Mouse (Mus musculus) liver (tissue): ENCODE data around the gene Sin3b.
"Not testable (repeated sequence)": the region's sequence is repeated elsewhere in the genome, so short reads cannot be mapped to it uniquely, and the experiment has no call there.

Source experiments
- DNase-seq: peaks from one replicate; pipeline ENCODE4 v3.0.0-alpha.2; 2020; ENCODE audit warnings: mixed read lengths

Sin3b gene

DNA sequence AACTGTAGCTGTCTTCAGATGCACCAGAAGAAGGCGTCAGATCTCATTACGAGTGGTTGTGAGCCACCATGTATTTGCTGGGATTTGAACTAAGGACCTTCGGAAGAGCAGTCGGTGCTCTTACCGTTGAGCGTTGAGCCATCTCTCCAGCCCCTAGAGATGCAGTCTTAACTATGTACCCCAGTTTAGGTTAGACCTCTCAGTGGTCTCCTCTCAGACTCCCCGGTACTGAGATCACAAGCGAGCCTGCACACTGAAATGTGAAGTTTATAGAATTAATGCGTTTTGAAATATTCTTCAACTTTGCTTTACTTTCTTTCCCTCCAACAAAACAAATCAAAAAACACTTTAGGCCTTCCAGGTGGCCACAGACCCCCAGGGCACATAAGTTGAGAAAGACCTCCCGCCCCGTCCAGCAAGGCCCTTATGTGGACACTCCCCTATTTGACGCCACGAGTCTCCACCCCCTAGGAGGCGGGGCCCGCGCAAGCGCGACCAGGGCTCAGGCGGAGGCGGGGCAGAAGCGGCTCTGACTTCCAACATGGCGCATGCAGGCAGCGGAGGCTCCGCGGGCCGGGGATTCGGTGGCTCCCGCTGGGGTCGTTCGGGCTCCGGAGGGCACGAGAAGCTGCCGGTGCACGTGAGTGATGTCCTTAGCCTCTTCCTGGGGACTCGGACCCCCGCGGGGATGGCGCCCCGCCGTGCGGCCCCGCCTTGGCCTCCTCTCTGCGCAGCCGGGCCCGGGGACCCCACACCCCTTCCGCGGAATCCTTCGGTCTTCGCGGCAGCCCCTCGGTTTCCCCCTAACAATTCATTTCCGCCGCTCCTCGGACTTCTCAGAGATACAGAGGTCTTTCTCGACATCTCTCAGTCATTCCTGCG, at the start of gene Sin3b:
Sin3b (plus strand) TSS at position 517 of the 882 bp plus-strand sequence.
- DNase-seq: peak; percentile 96

GRCm38 (mm10) chr8:72674184-72674583, 48.9 kb upstream of the Sin3b start:
- DNase-seq: no peak

DNA sequence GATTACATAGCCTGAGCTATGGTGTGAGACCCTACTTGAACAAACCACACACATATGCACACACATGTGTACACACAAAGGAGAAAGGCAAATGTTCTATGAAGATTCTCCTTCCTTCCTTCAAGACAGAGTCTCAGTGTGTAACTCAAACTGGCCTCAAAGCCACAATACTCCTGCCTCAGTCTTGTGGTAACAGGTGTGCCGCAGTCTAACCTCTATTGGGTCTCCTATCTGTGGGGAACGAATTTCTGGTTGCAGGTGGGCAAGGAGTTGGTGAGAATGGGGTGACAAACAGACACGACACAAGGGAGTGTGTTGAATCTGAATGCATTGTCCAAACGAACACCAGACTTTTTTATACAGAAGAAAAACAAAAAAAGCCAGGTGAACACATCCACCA, 46.6 kb upstream of the Sin3b start:
- DNase-seq: no peak

GRCm38 (mm10) chr8:72676844-72677243, 46.2 kb upstream of the Sin3b start:
- DNase-seq: not testable (repeated sequence)

DNA sequence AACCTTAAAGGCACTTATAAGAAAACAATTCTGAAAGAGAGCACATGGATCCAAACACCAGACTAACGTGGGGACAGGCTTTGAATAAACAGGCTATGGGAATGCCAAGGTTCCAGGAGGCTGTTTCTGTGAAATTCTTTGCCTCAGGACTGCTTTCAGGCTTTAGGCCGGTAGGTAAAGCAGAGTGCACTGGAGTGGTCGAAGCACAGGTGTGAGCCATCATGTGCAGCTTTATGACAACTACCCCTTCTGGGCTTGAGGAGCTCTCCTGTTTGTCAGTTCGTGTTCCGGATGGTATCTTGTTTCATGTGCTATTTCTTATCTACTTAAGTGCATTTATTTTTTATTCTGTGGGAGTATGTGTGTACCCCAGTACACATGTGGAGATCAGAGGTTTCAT, 45.8 kb upstream of the Sin3b start:
- no peak for DNase-seq

- DNase-seq: peak; percentile 51
Measured at GRCm38 (mm10) chr8:72680133-72680532, 43.0 kb upstream of the Sin3b start.

DNA sequence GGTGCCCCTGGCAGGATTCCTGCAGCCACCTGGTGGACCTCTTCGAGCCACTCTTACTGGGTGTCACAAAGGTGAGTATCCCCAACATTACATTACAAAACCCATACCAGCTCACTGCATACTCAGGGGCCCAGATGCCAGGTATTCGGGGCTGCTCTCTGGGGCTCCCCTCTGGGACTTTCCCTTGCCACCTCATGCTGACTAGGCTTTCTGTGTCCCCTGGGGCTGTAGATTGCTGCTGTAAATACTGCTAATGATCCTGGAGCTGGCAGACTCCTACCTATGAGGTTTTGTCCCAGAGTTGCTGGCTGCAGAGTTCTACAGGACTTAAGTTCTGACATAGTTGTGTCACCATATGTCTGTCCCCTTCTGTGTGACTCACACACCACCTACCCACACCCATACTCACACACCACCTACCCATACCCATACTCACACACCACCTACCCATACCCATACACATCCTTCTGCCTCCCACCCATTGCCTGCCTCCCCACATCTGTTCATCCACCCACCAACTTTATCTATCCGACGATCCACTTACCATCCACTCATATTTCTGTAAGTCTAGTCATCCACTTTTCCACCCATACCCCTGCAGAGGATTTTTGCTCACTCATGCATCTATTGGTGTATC, 40.9 kb upstream of the Sin3b start:
- no peak for DNase-seq

DNA sequence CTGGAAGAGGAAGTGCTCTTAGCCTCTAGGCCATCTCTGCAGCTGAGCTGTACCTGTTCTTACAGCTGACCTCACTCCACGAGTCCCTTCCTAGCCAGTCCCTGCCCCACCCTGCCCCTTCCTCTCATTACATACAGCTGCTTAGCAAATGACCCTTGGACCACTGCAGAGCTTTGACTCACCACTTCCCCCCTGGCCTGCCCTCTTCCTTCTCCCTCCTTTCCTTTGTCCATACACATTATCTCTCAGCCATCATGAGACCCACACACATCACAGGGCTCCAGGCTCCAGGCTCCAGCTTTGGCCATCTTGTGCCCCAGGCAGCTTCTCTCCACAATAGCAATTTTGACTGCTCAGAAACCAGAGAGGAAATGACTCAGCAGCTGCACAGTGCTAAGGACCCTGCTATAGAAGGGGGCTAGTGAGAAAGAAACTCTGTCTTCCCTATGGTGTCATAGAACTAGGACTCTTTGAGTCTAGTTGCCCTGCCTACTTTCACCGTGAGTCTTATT, 40.0 kb upstream of the Sin3b start:
- DNase-seq: no peak

- not testable (repeated sequence) for DNase-seq
Measured at GRCm38 (mm10) chr8:72683572-72684099, 39.4 kb upstream of the Sin3b start.

GRCm38 (mm10) chr8:72698349-72698926, 24.6 kb upstream of the Sin3b start:
- no peak for DNase-seq

DNA sequence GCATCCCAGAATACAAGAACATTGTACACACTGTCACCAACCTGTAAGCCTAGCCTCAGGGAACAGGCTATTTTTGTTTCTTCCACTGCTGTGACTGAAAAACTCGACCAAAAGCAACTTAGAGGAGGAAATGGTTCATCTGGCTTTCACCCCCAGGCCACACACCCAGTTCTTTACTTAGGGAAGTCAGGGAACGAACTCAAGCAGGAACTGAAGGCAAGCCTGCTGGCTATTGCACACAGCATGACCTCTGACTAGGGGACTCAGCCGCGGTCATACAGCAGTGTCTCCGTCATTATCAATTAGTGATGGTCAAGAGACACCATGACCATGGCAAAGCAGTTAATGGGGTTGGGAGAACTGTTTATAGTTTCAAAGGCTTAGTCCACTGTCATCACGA, 10.5 kb upstream of the Sin3b start:
- no peak for DNase-seq

- DNase-seq: no peak
Measured at GRCm38 (mm10) chr8:72716594-72716993, 6.5 kb upstream of the Sin3b start.

DNA sequence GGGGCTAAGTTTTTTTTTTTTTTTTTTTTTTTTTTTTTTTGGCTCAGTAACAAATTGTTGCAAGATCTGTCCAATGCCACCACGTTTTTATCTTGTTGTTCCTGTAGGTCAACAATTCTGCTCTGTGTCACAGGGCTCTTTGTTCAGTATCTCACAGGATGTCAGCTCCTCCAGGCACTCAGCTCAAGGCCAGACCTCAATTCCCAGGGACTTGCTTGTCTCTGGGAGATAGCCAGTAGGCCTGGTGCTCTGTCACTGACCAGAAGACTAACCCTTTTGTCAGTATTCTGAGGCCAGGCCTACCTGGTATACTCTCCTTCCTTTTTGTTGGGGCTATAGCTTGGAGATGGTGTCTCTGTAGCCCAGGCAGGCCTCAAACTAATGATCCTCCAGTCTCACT, 2.5 kb upstream of the Sin3b start:
- DNase-seq: no peak

GRCm38 (mm10) chr8:72723651-72724001, 541 bp downstream of the Sin3b start:
- DNase-seq: peak; percentile 30

DNA sequence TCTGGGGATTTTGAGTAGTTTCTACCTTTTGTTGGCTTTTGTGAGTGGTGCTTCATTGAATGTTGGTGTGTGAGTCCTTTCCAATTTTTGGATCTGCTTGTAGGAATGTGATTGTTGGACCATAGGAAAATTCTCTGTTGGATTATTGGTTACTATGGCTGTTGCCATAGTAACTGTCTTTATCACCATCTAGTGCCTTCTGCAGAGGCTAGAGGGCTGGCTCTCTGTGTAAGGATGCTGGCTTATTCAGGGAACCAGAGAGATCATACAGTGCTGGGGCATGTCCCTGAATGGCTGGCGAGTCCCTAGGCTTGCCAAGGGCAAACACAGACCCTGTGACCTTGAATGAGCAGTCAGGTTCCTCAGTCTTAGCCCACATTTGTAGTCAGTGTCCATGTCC, 5.6 kb downstream of the Sin3b start:
- DNase-seq: no peak

DNA sequence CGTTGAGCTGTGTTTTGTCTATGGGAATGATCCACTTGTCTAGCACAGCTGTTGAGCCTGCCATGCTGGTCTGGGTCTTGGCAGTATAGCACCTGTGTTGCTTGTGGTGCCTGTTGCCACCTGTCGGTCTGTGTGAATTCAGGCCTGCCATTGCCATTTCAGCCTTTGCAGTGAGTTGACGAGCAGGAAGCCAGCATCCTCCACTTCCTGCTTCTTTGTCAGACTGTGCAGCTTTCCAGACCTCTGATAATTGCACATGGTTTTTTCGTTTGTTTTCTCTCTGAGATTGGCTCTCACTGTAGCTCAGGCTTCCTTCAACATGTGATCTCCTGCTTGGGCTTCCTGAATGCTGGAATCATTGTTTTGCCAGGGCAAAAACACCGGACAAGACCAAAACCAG, 11.9 kb downstream of the Sin3b start:
- DNase-seq: no peak

DNA sequence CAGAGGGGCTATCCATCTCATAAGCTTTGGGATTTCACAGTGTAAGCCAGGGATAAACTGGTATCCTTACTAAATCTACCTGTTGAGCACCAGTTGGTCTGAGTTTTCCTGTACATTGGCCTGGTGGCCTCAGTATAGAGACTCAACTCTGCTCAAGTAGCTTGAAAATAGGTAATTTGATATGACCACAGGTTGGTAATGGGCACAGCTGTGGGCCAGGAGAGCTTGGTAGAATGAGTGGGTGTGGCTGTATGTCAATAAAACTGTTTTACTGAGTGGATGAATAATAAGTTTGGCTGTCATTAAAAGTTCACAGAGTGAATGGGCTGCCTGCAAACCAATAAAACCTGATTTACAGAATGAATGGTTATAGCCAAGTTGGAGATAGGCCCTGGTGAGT, 13.8 kb downstream of the Sin3b start:
- no peak for DNase-seq

GRCm38 (mm10) chr8:72746061-72746460, 23.0 kb downstream of the Sin3b start:
- DNase-seq: peak; percentile 48

DNA sequence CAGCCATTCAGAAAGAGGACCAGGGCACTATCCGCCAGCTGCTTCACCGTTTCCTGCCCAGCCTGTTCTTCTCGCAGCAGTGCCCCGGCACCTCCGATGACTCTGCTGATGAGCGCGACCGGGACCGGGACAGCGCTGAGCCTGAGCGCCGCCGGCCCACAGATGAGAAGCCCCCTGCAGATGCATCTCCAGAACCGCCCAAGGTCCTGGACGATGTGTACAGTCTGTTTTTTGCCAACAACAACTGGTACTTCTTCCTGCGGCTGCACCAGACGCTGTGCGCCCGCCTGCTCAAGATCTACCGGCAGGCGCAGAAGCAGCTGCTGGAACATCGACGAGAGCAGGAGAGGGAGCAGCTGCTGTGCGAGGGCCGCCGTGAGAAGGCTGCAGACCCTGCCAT, 26.8 kb downstream of the Sin3b start:
- no peak for DNase-seq

DNA sequence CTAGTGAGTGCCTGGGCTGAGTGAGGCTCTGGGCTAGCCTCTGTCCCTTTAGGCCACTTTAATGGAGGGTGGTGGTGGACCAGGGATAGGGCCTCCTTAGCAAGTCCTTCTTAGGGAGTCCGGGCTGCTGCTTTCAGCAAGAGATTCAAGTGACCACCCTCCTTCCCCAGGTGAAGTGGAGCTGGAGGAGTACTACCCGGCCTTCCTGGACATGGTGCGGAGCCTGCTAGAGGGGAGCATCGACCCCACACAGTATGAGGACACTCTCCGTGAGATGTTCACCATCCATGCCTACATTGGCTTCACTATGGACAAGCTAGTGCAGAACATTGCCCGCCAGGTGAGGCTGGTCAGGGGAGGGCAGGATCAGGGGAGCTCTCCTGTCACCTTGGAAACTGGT, 27.2 kb downstream of the Sin3b start:
- no peak for DNase-seq

DNA sequence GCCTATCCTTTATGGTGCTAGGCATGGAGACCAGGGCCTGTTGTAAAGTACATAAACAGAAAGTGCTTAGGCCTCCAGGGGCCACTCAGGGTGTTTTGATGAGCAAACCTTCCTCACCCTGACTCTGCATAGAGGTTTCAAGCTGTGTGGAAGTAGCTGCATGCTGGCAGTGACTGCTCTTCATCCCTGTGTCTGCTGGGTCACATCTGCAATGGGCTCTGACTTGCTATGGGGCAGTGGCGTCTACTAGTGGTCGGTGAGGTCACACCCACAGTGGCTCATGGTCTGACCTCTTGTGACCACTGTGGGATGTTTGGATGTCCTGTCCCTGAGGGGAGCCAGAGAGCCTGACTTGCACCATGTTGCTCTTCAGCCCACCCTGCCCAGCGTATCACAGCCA, 28.0 kb downstream of the Sin3b start:
- no peak for DNase-seq

DNA sequence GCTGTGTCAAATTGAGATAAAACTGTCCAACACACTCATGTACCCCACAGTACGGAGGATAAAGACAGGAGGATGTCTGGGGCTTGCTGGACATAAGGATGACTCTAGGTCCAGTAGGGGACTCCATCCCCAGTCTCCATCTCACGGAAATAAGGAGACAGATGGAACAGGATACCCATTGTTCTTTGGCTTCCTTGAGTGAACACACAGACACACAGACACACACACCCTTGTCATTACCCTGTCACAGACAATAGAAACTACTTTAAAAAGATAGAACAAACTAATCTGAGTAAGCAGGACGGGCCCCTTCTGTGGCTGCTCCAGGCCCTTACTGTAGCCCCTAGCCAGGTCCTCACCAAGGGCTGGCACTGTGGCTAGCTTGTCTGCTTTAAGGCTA, 29.2 kb downstream of the Sin3b start:
- DNase-seq: no peak

DNA sequence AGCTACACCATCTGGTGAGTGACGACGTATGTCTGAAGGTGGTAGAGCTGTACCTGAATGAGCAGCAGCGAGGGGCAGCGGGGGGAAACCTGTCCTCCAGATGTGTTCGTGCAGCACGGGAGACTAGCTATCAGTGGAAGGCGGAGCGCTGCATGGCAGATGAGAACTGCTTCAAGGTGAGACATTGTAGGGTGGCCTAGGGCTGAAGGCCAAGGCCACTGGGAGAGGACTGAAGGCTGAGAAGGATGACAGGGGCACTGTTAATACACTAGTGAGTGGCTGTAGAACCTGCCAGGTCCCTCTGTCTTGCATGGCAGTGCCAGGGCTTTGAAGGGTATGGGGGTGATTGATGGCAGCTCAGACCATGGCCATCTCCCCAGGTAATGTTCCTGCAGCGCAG, 30.1 kb downstream of the Sin3b start:
- no peak for DNase-seq

DNA sequence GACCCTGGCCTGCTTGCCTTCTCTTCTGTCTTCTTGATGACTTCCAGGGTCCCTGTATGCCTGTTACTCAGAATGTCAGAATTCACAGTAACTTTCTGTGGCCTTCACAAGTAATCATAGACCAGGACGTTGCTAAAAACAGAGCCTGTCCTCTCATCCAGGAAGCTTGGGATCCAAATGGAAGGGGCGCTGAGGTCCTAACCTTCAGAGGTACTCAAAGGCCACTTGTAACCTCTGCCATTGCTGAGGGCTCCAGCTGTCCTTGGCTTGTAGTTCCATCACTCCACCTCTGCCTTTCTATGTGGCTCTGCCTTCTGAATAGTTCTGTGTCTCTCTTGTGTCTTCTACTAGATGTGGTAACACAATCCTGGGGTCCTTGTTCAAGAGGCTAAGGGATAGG, 30.7 kb downstream of the Sin3b start:
- no peak for DNase-seq
